Mouse (Mus musculus): Measurements from ENCODE around the gene Aldh9a1. TPM values are rescaled to one million over a fixed set of nuclear protein-coding genes. Genes with fewer than 3 reads are reported as not detected.

The Aldh9a1 gene
- 66.5 TPM for polyA plus RNA-seq (2017; shearing (Covaris generic))

DNA sequence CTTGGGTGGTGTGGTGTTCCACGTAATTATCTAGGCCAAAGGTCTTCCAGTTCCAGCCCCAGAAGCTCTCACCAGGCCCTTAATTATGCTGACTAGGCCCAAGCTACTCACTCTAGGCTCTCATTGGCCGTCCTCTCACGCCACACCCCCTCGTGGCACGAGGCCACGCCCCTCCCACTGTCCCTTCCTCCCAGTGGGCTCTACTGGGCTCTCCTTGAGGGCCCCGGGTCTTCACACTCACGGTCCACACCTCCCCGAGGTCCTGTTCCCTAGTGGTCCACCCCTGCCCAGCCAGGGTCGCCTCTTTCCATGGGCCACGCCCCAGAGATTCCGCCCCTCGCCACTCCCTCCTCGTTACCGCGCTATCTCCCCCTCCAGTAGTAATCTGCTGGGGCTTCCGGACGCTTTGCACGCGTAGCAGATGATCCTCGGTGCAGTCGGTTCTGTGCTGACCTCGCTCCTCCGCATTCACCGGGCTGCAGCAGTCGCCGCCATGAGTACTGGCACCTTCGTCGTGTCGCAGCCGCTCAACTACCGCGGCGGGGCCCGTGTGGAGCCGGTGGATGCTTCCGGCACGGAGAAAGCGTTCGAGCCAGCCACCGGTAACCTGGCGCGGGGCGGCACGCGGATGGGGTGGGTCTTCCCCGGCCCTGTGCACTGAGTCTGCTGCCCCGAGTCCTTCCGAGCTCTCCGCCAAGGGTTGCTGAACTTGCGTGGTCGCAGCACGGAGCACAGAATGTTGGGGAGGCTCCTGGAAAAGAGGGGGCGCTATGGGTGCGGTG is at the start of gene Aldh9a1:
Gene Aldh9a1 (plus strand): TSS at position 177 of the 782 bp plus-strand sequence.

GRCm38 (mm10) chr1:167308261-167309054 is 41.3 kb upstream of the Aldh9a1 start, which contains the start of gene Tmco1:
Tmco1 (plus strand) TSS chr1:167308378.

DNA sequence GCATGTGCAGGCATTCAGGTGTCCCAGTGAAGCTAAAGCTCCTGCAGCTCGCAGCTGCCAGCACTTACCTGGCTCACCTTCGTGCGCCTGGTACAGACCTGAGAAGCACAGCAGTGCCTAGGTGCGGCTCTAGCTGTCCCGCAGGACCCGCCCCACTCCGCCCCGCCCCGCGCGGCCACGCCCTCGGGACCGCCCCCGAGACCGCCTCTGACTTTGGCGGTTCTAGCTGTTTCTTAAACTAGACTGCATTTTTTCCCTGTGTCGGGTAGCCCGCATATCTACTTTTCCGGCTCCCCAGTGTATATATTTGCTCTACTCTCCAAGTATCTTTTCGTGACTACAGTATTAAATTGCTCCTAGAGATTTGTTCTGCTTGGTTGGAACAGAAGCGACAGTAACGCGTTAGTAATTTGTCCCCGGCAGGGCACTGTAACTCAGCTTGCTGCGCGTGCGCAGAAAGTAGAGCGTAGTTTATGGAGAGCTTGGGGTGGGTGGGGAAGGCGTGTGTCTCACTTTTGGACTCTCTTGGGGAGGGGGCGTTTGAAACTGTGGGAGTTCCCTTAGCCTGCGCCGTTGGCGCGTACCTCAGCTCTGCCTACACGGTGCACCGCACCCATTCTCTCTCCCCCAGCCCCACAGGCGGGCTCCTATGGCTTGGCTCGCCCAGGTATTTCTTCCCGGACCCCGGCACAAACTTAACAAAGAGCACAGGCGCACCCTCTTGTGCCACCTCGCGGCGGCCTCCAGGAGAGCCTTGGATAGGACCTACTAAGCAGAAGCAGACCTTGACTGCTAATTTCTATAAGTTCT is 44.1 kb downstream of the Aldh9a1 start, which contains the start of gene Mgst3:
Gene Mgst3 (minus strand): TSS at position 159 of the 810 bp plus-strand sequence.

Other genes with a start within 250 kb of the Aldh9a1 start
- 93.6 TPM for gene Uck2, start 64.7 kb upstream of the Aldh9a1 start, polyA plus RNA-seq (2017; shearing (Covaris generic))
- gene Tmco1, start 41.6 kb upstream of the Aldh9a1 start, polyA plus RNA-seq (2017; shearing (Covaris generic)): 54.0 TPM
- 5.0 TPM for gene Mgst3, start 43.9 kb downstream of the Aldh9a1 start, polyA plus RNA-seq (2017; shearing (Covaris generic))
- gene Lrrc52, start 116.8 kb downstream of the Aldh9a1 start, polyA plus RNA-seq (2017; shearing (Covaris generic)): not detected
- gene Rxrg, start 248.4 kb downstream of the Aldh9a1 start, polyA plus RNA-seq (2017; shearing (Covaris generic)): not detected